Mouse (Mus musculus): ENCODE results near the gene Nxph4. TPM values are rescaled to one million over a fixed set of nuclear protein-coding genes. Genes with fewer than 3 reads are reported as not detected.

The Nxph4 gene
- total RNA-seq, 2 experiments from 2014 or later: 0.83 to 0.97 TPM

DNA sequence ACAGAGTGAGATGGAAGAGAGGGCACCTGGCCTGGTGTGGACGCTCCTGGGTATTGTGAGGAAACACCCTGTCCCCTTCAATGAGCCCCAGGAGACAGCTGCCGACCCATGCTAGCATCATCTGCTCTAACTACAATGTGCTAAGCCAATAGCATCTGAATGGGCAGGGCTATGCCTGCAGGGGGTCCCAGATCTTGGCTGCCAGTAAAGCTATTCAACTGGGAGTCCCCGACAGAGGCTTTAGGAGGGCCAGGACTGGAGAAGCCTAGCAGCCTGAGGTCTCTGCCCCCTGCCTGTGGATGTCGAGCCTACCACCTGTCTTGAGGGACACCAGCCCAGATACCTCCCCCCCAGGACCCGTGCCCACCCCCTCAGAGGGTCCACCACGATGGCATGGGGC is 8.4 kb upstream of the Nxph4 start:
- DNase-seq: no peak

DNA sequence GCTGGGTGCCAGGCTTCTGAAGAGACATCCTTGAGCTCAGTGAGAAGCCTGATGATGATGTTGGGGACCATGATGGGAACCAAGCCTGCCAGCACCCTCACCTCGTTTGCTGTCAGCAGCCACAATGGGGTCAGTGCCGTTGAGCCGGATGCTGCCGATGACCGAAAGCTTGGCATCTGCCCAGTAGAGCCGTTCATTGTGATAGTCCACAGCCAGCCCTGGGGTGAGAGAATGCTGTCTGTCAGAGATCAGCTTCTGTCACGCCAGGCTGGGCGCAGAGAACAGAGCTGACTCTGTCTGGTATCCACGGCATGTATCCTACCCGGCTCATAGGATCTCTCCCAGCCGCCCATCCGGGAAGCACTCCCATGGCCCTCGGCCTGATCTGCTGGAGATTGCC is 7.7 kb upstream of the Nxph4 start:
- peak; percentile 42 for DNase-seq

DNA sequence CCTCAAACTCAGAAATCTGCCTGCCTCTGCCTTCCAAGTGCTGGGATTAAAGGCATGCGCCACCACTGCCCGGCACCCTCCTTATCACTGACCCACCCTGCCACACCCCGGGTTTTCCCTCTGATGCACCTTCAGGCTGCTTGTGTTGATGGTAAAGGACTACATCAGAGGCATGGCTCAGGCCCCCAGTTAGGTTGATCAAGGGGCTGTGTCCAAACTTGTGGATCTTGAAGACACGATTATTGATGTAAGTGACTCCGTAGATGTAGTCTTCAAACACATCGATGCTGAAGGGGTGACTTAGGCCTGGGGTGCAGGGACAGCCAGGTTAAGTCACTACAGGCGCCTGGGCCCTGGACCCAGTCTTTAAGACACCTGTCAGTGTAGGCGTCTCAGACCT is 7.2 kb upstream of the Nxph4 start:
- DNase-seq: no peak

DNA sequence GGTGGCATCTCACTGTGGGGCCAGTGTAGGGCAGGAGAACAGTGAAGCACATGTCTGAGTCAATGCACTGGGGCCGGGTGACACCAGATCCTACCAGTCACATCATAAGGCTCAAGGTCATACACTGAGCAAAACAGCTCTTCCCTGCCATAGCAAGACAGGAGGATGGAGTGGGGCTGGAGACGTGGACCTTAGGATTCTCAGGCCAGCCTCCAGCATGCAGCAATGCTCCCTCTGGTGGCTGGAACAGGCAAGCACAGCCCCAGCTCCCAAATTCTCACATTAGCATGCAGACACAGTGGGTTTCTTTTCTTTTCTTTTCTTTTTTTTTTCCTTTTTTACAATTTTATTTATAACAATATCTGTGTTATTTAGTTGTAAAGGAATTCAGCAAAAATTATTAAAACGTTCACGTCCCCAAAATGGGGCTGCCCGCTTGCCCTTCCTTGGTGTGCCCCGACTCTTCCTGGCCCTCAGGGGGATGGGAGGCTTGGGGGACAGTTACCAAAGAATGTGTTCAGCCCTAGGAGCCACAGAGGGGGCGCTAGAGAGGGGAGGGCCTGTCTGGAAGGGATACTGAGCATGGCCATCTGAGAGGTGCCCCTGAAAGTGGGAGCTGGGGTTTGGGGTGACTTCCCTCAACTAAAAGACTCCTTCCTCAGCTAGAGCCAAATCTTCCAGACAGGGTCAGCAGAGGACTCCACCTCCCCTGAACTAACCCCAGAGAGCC is 3.7 kb upstream of the Nxph4 start:
- DNase-seq: peak; percentile 89

DNA sequence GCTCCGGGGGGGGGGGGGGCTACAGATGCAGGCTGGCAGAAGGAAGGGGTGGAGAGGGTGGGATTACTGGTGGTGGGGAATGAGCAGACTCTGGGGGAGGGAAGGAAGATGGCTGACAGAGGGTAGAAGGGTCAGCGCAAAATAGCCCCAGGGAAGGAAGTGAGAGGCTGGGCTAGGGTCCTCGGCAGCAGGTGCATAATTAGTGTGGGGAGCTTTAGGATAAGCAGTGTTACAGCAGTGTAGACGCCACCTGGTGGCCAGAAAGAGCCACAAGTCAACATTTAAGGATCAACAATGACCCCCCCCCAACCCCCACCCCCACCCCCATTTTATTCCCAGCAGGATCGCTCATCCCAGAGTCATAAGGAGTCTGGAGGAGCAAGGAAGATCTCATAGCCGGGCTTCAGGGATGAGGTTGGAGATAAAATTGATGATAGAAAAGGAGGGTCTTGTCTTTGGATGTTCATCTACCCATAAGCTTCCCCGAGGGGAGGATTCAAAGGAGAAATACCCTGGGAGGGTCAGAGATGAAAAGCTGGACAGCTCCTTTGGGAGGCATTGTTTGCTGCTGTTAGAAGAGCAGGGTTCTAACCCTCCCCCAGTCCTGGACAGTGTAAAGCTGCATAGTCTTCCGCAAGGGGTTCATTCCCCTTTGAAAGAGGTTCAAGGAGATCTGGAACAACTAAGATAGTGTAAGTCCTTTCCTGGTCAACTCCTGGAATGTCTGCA is 2.4 kb upstream of the Nxph4 start:
- peak; percentile 54 for DNase-seq

DNA sequence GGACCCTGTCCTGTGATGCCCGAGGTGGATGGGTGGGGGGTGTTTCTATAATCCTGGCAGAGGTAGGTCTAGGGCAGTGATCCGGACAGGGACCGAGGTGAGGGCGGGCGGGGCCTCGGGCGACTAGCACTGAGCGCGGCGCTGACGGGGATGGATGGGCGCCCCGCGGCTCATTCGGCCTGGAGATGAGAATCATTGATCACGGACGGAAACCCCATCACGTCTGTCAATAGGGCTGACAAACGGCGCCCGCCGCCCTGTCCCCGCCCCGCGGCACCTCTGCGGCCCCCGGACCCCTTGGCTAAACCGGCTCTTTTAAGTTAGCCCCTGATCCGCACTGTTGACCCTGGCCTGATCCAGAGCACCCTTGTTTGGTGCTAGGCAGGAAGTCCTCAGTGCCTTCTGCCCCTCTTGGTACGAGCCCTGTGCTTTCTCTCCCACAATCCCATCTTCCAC is 598 bp upstream of the Nxph4 start:
- DNase-seq: no peak

DNA sequence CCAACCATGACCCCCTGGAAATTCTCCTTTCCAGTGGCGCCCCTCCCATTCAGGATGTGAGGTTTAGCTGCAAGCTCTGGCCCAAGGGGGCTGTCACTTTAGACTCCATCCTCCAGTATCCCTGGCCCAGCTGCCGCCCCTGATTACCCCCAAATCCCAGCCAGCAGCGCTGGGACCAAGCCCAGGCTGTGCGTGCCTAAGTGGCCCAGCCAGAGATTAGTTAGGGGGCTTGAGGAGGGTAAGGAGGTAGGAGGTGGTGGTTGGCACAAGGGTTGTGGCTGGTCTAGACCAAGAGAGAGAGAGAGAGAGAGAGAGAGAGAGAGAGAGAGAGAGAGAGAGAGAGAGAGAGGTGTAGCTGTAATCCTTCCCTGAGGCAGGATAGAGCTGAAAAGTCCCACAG is 2.8 kb downstream of the Nxph4 start:
- no peak for DNase-seq

DNA sequence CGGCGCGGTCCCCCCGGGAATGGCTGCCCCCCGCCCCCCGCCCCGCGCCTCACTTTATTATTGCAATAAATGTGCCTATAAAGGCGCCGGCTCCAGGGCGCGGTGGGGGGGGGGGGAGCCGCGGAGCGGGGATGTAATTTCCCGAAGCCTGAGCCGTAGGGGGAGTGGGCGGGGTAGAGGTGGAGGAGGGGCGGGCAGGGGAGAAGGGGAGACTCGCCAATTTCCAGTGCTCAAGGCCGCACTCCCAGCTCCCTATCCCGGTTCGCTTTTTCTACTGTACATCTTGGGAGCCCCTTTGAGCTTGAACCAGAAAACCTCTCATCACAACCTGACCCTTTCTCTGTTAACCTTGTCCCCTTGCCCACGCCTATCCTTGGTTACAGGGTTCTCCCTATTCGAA is 3.4 kb downstream of the Nxph4 start:
- DNase-seq: no peak

DNA sequence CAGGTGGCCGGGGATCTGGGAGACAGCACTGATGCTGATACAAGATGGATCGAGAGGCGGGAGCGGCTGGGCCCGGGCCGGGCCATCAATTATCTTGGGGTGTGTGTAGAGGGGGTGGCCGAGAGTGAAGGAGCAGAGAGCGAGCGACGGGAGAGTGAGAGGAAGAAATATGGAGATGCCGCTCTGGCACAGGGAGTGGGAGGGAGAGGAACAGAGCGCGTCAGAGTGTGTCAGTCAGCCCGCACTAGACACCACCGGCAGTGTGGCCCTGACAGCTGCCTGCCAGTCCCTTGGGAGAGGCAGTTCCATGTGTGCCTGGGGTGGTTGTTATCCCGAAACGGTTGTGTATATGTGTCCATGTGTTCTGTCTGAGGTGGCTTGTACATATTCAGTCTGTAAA is 6.9 kb downstream of the Nxph4 start:
- DNase-seq: no peak

DNA sequence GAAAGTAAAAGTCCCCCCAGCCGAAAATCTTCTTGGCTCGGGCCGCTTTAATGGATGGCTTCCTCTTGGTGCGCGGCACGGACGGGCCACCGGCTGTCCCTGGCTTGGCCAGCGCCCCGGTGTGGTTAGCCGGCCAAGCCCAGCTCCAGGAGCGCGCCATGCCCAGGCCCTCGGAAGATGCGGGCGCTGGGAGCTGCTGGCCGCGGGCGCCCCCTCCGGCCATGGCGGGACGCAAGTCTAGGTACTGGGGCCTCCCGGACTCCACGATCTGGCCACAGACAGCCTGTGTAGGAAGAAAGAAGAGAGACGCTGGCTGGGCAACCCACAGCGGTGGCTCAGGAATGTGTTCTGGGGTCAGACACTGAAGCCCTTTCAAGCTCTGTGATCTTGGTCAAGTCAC is 7.7 kb downstream of the Nxph4 start:
- DNase-seq: peak; percentile 72

DNA sequence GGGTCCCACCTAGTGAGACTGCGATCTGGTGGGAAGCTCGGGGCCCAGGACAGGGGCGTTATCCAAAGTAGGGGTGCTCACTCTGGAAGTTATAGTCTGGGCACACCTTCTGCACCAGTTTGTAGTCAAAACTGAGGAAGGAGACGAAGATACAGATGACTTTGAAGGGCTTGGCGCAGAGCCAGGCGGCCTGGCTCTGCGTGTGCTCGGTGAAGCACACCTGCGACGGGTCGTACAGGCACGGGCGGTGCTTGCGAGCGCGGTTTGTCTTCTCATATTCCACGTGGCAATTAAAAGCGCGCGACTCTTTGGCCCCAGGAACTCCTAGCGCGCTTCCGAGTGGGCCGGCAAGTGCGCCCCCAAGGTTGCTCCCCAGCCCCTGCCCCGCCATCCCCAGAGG is 8.3 kb downstream of the Nxph4 start:
- no peak for DNase-seq

DNA sequence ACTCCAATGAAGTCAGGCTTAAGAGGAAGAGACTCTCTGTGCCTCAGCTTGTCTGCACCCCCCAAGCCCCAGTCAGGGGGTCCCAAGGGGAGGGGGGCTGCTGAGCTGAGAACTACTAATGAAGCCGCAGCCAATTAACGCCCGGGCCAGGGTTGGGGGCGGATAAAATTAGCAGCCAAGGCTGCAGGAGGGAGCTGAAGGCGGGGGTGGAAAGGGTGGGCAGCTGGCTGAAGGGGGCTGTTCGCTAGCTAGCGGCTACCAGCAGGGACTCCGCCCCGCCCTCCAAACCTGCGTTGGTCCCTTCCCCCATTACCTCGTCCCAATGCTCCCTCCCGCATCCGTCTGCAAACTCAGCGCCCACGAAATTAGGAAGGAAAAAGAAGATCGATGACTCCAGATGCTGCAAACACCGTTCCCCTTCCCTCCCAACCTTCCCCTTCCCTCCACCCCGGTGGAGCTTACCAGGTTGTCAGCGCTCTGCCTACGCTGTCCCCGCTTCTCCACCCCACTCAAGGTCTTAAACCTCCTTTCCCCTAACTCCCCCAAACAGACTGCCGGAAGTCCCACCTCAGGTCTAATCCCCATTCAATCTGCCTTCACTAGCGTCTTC is 9.6 kb downstream of the Nxph4 start:
- DNase-seq: no peak

DNA sequence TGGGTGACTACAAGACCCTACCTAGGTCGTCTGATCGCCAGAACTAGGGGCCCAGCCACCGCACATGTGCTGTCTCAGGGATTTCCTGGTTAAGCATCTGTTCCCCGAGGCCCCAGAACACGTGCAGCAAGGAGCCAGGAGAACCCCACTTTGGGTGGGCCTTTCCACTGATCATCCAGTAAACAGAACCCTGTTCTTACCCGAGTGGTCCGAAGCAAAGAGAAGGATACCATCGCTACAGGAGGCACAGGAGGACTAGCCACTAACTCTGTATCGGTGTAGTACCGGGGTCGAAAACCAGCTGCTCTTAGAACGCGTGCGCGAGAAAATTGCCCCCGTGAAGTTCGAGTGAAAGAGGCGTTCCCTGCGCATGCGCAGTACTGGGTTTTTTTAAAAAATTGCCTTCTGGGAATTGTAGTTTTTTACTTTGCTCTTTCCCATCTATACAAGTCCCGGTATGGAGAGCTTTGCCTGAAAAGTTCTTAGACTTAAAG is 12.2 kb downstream of the Nxph4 start, which contains the start of gene Shmt2:
TSS of gene Shmt2 (minus strand) at position 357 of the 494 bp plus-strand sequence.
- DNase-seq: peak; percentile 88

DNA sequence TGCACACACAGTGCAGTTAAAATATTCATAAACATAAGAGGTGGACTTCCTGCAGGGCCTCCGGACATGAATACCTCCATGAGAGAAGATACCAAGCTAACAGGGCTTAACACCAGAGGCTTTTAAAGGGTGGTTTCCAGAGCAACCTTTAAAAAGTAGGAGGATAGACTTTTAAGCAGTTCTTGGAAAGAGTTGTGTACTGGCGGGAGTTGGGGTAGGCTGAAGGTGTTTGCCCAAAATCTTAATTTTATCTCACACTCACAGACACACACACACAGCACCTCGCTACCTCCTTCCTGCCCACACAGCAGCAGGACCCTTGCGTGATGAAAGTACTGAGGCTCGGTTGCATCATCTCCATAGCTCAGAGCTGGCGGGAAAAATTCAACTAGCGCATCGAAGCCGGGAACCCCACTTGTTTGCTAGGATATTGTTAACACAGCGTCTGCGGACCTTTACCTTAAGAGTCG is 12.7 kb downstream of the Nxph4 start:
- no peak for DNase-seq

DNA sequence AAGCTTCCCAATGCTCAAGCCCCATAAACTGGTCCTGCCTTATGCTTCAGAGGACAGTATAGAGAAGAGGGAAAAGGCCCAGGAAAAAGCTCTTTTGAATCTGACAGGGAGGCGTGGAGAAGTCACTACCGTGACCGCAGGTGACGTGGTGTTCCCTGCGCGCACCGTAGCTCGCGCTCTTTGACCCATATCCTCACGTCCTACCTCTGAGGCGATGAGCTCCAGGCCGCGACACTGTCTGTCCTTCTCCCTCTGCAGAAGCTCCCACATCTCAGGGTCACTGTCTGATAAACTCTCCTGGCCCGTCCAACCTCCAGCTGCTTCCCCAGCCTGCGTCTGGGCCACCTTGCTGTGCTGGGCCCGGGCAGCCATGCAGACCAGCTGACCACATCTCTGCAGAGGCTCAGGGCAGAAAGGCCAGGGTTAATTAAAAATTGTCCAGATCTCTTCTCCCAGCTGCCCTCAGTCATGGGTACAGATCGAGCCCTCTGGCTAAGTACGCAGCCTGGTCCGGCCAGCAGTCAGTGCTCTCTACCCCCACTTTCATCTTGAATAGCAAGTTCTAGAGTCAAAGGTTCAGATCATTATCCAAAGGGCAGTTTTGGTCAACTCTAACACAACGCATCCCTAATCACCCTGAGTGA is 13.5 kb downstream of the Nxph4 start:
- no peak for DNase-seq

DNA sequence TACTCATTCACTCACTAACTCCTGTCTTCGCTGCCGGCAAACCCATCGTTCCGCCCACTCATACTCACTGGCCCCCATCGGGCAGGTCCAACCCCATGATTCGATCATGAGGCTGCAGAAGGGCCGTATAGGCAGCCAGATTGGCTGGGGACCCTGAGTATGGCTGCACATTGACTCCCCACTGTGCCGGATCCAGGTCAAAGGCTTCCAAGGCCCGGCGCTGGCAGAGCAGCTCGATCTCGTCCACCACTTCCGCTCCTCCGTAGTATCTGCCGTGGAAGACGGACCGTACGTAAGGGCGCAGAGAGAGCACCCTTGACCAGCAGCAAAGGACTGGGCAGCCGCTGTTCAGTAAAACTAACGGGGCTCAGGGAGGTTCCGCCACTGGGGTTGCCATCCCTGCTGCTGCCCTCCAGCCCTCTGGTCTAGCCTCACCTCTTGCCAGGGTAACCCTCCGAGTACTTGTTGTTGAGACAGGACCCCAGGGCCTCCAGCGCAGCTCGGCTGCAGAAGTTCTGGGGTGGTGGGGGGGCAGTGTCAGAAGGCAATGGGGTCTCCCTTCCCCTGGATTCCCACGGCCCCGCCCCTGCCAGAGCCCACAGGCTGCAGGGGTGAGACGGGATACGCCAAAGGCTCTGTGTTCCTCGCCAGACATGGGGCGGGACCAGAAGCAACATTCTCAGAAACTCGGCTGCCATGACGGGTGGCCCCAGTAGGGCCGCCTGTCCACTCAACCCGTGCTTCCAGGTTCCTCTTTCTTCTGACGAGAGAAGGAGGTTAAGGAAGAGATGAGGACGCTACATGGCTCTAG is 14.3 kb downstream of the Nxph4 start:
- DNase-seq: no peak

DNA sequence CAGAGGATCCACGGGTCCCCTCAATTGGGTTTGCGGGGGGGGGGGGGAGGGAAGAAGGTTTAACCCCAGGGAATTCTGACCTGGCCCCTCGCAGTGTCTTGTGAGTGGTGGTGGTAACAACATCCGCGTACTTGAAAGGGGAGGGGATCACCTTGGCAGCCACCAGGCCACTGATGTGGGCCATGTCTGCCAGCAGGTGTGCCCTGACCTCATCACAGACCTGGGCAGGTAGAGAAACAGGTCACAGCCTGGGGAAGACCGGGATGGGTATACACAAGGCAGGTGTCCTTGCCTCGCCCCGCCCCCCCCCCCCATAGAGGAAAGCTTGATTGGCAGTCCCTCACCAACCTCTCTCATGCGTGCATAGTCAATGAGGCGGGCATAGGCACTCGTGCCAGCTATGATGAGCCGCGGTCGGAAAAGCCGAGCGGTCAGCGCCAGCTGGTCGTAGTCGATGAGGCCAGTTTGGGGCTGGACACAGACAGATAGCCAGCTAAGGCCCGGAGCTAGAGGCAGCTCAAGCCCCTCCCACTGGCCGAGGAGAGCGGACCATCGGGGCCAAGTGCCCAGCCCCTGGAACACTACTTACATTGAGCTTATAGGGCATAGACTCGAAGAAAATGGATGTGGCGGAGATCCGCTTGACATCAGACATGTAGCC is 15.2 kb downstream of the Nxph4 start:
- DNase-seq: no peak

DNA sequence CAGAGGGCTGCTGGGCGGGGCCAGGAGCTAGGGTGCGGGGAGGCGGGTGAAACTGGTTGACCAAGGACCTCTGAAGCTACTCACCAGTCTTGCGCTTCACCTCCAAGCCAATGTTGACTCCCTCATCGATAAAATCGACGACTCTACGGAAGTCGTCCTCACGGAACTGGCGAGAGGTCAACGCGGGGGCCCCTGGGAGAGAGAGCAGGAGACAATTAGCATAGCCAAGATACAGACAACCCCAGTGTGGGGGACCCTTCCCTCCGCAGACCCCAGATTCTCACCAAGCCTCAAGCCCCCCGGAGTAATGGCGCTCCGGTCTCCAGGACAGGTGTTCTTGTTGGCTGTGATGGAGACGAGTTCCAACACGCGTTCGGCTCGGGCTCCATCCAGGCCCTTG is 16.4 kb downstream of the Nxph4 start:
- no peak for DNase-seq

DNA sequence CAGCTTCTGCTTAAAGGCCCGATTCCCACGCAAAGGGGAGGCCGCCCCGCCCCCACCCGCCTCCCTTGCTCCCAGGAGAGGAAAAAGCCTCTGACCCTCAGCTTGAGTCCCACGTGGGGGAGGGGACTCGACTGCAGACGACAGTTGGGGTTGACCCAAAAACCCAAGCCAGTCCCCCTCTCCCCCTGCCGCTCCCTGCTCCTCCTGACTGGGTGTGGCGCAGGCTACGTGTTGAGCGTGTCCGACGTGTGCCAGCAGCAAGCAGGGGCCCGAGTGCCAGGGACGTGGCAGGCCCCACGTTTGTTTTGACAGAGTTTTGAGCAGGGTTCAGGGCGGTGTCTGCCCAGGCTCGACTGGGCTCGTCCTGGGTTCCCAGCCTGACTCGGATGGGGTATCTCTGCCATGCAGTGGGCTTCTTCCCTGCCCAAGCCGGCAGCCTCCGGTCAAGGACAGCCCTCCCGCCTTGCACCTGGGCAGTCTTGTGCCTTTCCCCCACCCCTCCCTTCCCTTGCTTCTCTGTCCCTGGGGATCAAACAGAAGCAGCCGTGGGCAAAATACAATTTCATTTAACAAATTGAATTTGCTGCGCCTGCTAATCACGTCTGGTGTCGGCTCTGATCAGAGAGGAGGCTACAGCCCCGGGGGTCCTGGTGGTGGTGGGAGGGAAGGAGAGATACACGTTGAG is 17.6 kb downstream of the Nxph4 start:
- DNase-seq: peak; percentile 68

DNA sequence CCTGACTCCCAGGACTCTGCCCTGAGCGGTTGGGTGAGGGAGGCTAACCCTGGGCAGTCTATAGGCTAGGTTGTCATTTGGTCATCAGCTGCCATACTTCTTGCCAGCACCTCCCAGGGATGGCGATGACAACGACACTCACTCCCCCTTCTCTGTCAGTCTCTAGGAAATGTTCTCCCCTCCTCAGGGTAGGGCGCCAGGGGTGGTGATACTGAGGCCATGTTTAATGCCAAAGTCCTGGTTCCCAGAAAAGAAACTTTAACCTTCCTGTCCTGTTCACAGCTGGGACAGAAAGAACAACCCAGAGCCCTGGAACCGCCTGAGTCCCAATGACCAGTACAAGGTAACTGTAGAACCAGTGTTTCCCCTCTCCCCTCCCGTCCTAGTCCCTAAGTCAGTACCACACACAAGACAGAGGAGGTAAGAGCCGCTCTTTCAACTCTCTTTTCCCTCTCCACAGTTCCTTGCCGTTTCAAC is 18.3 kb downstream of the Nxph4 start:
- no peak for DNase-seq

All from heart, postnatal 4 days (tissue).